Mouse (Mus musculus) midbrain, postnatal 0 days (tissue): ENCODE measurements around the gene Slc29a4. TPM values are rescaled to one million over a fixed set of nuclear protein-coding genes. Genes with fewer than 3 reads are reported as not detected.
A peak's percentile ranks its signal among the peaks of the same experiment; 100 is the strongest.

Source experiments
- ATAC-seq: fragments of 200-750 bp; cut with Nextera tagmentation; 2 replicates; pipeline ENCODE4 v1.8.0; 2017; ENCODE audit warnings: moderate number of reproducible peaks, mild to moderate bottlenecking, moderate TSS enrichment, moderate library complexity; ENCODE audit not compliant: low FRiP score
- DNase-seq: peaks from one replicate; pipeline ENCODE4 v3.0.0-alpha.2; 2015; ENCODE audit warnings: low spot score
- H3K27ac ChIP-seq: fragments of 300-500 bp; sonication (generic); 2 replicates; pipeline ENCODE4 v1.5.1; 2014; ENCODE audit warnings: low read depth, mild to moderate bottlenecking, low read length, mixed read lengths
- H3K27me3 ChIP-seq: fragments of 300-500 bp; sonication (generic); 2 replicates; pipeline ENCODE4 v1.6.1; 2014; ENCODE audit warnings: low read length, control low read depth, mixed read lengths; ENCODE audit not compliant: insufficient read depth
- H3K36me3 ChIP-seq: fragments of 300-500 bp; sonication (generic); 2 replicates; pipeline ENCODE4 v1.6.1; 2014; ENCODE audit warnings: low read length, control low read depth, mixed read lengths; ENCODE audit not compliant: insufficient read depth
- H3K4me1 ChIP-seq: fragments of 300-500 bp; sonication (generic); 2 replicates; pipeline ENCODE4 v1.6.1; 2014; ENCODE audit warnings: mild to moderate bottlenecking, control low read depth, antibody characterized with exemption, low read length, mixed read lengths; ENCODE audit not compliant: insufficient read depth
- H3K4me2 ChIP-seq: fragments of 300-500 bp; sonication (generic); 2 replicates; pipeline ENCODE4 v1.6.1; 2014; ENCODE audit warnings: low read depth, mild to moderate bottlenecking, low read length, mixed read lengths; ENCODE audit not compliant: poor library complexity, severe bottlenecking
- H3K4me3 ChIP-seq: fragments of 300-500 bp; sonication (generic); 2 replicates; pipeline ENCODE4 v1.5.1; 2014; ENCODE audit warnings: low read depth, mild to moderate bottlenecking, low read length, moderate library complexity
- H3K9ac ChIP-seq: fragments of 300-500 bp; sonication (generic); replicated peaks from 2 replicates; pipeline ENCODE4 v1.6.1; 2014; ENCODE audit warnings: mild to moderate bottlenecking, low read length, moderate library complexity, mixed read lengths; ENCODE audit not compliant: poor library complexity, severe bottlenecking
- H3K9me3 ChIP-seq: fragments of 300-500 bp; sonication (generic); 2 replicates; pipeline ENCODE4 v1.6.1; 2016; ENCODE audit warnings: low read length, control low read depth
- CTCF ChIP-seq: IDR thresholded peaks from 2 replicates; pipeline ENCODE4 v1.5.1; 2016; ENCODE audit warnings: antibody characterized with exemption, mild to moderate bottlenecking
- WGBS: fragments of 180-500 bp; shearing (Covaris S2); extraction: QIAGEN DNeasy Blood & Tissue Kit; methylation state at CpG from one replicate; pipeline ENCODE4 v1.1.7; 2014; 5-methylcytosine and 5-hydroxymethylcytosine counted together
- polyA plus RNA-seq: library from polyadenylated mRNA; unstranded; fragments of >200 nt; fragmentation: Nextera tagmentation; extraction: Ambion mirVana; gene quantifications from 2 replicates; pipeline ENCODE4 v1.2.1, GENCODE M21; 2015
- total RNA-seq: library from RNA; depleted of rRNA; stranded (reverse); fragments of >200 nt; gene quantifications from 2 replicates; pipeline ENCODE4 v1.2.3, GENCODE M21; 2014

The Slc29a4 gene
- total and polyA plus RNA-seq, 2 experiments from 2014 or later, result 67.1 to 67.6 TPM

- ATAC-seq (no peak), DNase-seq (no peak)
- no peaks in the 10 kb centered on the region for H3K4me1 ChIP-seq
- H3K9ac ChIP-seq, result no peak overlapping the region
- no peak overlapping the region for H3K4me3 ChIP-seq
- no peaks in the 10 kb centered on the region for H3K9me3 ChIP-seq
- WGBS, result 77% methylated on average over 7 of the region's 7 CpGs
- H3K27ac ChIP-seq, result no peak overlapping the region
- no peak overlapping the region for H3K4me2 ChIP-seq
- no peaks in the 10 kb centered on the region for H3K27me3 ChIP-seq
- peaks cover 86% of the 10 kb centered on the region for H3K36me3 ChIP-seq
- TF ChIP-seq CTCF, result no peak
Measured at GRCm38 (mm10) chr5:142660656-142661434, 31.5 kb upstream of the Slc29a4 start.

GRCm38 (mm10) chr5:142667921-142668320 is 24.4 kb upstream of the Slc29a4 start:
- no peak overlapping the region for H3K27ac ChIP-seq
- no peaks in the 10 kb centered on the region for H3K4me1 ChIP-seq
- H3K36me3 ChIP-seq, result peaks cover 56% of the 10 kb centered on the region
- H3K4me2 ChIP-seq, result no peak overlapping the region
- no peak for DNase-seq
- 40% methylated on average over 3 of the region's 3 CpGs for WGBS
- no peak for ATAC-seq
- no peak overlapping the region for H3K4me3 ChIP-seq
- no peak for TF ChIP-seq CTCF
- H3K9ac ChIP-seq, result no peak overlapping the region
- H3K9me3 ChIP-seq, result no peaks in the 10 kb centered on the region
- no peaks in the 10 kb centered on the region for H3K27me3 ChIP-seq

GRCm38 (mm10) chr5:142668556-142669263 is 23.6 kb upstream of the Slc29a4 start:
- H3K4me2 ChIP-seq, result no peak overlapping the region
- WGBS, result 87% methylated on average over 11 of the region's 11 CpGs
- H3K4me1 ChIP-seq, result no peaks in the 10 kb centered on the region
- H3K36me3 ChIP-seq, result peaks cover 49% of the 10 kb centered on the region
- H3K27ac ChIP-seq, result no peak overlapping the region
- ATAC-seq (no peak), DNase-seq (no peak)
- no peaks in the 10 kb centered on the region for H3K9me3 ChIP-seq
- H3K9ac ChIP-seq, result no peak overlapping the region
- no peak for TF ChIP-seq CTCF
- no peaks in the 10 kb centered on the region for H3K27me3 ChIP-seq
- no peak overlapping the region for H3K4me3 ChIP-seq

- DNase-seq, result peak; percentile 60
Measured at GRCm38 (mm10) chr5:142669726-142670125, 22.6 kb upstream of the Slc29a4 start.

GRCm38 (mm10) chr5:142673082-142673481 is 19.2 kb upstream of the Slc29a4 start:
- no peaks in the 10 kb centered on the region for H3K27me3 ChIP-seq
- H3K4me2 ChIP-seq, result no peak overlapping the region
- H3K4me3 ChIP-seq, result no peak overlapping the region
- H3K36me3 ChIP-seq, result peaks cover 10% of the 10 kb centered on the region
- H3K27ac ChIP-seq, result no peak overlapping the region
- no peaks in the 10 kb centered on the region for H3K9me3 ChIP-seq
- H3K4me1 ChIP-seq, result no peaks in the 10 kb centered on the region
- peak; percentile 74 for DNase-seq
- 0 out of 2 replicates have a peak overlapping the region, but pooled peaks have one; percentile 42 for H3K9ac ChIP-seq
- WGBS, result 16% methylated on average over 5 of the region's 5 CpGs
- ATAC-seq, result 0 out of 2 replicates have a peak, but pooled peaks have one; percentile 27
- peak; percentile 83 for TF ChIP-seq CTCF

More at GRCm38 (mm10) chr5:142669726-142670125, 22.6 kb upstream of the Slc29a4 start:
- Histone ChIP-seq H3K27me3 (no peaks in the 10 kb centered on the region), H3K4me2 (no peak overlapping the region), H3K9ac (no peak overlapping the region), H3K4me3 (no peak overlapping the region), H3K4me1 (no peaks in the 10 kb centered on the region), H3K27ac (no peak overlapping the region; the same call in 1 of the 2 replicates), H3K36me3 (peaks cover 39% of the 10 kb centered on the region), H3K9me3 (no peaks in the 10 kb centered on the region)
- WGBS, result 81% methylated on average over 7 of the region's 7 CpGs
- peak; percentile 53 for TF ChIP-seq CTCF
- no peak for ATAC-seq

- Histone ChIP-seq H3K27me3 (no peaks in the 10 kb centered on the region), H3K4me3 (no peak overlapping the region), H3K4me2 (no peak overlapping the region), H3K4me1 (no peaks in the 10 kb centered on the region), H3K9me3 (no peaks in the 10 kb centered on the region), H3K9ac (no peak overlapping the region), H3K36me3 (no peaks in the 10 kb centered on the region), H3K27ac (no peak overlapping the region)
- ATAC-seq (no peak), DNase-seq (no peak)
- WGBS, result 53% methylated on average over 7 of the region's 7 CpGs
- TF ChIP-seq CTCF, result no peak
Measured at GRCm38 (mm10) chr5:142678141-142678571, 14.2 kb upstream of the Slc29a4 start.
